Mouse (Mus musculus): ENCODE measurements around the gene Ppp2r3d. TPM values are rescaled to one million over a fixed set of nuclear protein-coding genes. Genes with fewer than 3 reads are reported as not detected.

Gene Ppp2r3d
- polyA plus RNA-seq, 1 experiment from 2014 or later, result 131 TPM

GRCm38 (mm10) chr9:124441681-124442532, 34.8 kb downstream of the Ppp2r3d start:
- Histone ChIP-seq H3K27me3 (ENCODE audit: control insufficient read depth, insufficient read depth, low read length) (no peaks in the 10 kb centered on the region), H3K9ac (ENCODE audit: low read length) (no peak overlapping the region), H3K36me3 (ENCODE audit: control insufficient read depth, insufficient read depth, low read length) (peaks cover 37% of the 10 kb centered on the region), H3K4me1 (ENCODE audit: control insufficient read depth in 2 of 2, insufficient read depth in 2 of 2, low read length in 2 of 2) (no peaks in the 10 kb centered on the region), H3K4me3 (ENCODE audit: control insufficient read depth in 1 of 2, insufficient read depth in 1 of 2, low read depth in 1 of 2, low read length in 2 of 2) (no peak overlapping the region), H3K27ac (replicated peaks in 1 of 2; ENCODE audit: control insufficient read depth in 1 of 2, insufficient read depth in 1 of 2, low read depth in 2 of 2, low read length in 2 of 2) (no peak overlapping the region), H3K4me2 (ENCODE audit: low read length) (no peak overlapping the region), H3K9me3 (ENCODE audit: control insufficient read depth, low read length) (peaks cover 33% of the 10 kb centered on the region)
- peak; percentile 25 for ATAC-seq (ENCODE audit: insufficient number of reproducible peaks, insufficient read depth, low FRiP score, low read depth)
- WGBS, result 98% methylated on average over 45 of the region's 45 CpGs

GRCm38 (mm10) chr9:124440724-124441045, 36.0 kb downstream of the Ppp2r3d start:
- Histone ChIP-seq H3K4me1 (ENCODE audit: control insufficient read depth in 2 of 2, insufficient read depth in 2 of 2, low read length in 2 of 2) (no peaks in the 10 kb centered on the region), H3K27me3 (ENCODE audit: control insufficient read depth, insufficient read depth, low read length) (no peaks in the 10 kb centered on the region), H3K27ac (replicated peaks in 1 of 2; ENCODE audit: control insufficient read depth in 1 of 2, insufficient read depth in 1 of 2, low read depth in 2 of 2, low read length in 2 of 2) (no peak overlapping the region), H3K4me3 (ENCODE audit: control insufficient read depth in 1 of 2, insufficient read depth in 1 of 2, low read depth in 1 of 2, low read length in 2 of 2) (peak overlapping the region in 1 of 2 experiments; percentile 5; a peak in 2 of 4 replicates), H3K36me3 (ENCODE audit: control insufficient read depth, insufficient read depth, low read length) (peaks cover 37% of the 10 kb centered on the region), H3K4me2 (ENCODE audit: low read length) (peak overlapping the region; percentile 8; the same call in 1 of the 2 replicates), H3K9me3 (ENCODE audit: control insufficient read depth, low read length) (peaks cover 33% of the 10 kb centered on the region), H3K9ac (ENCODE audit: low read length) (no peak overlapping the region)
- 76% methylated on average over 10 of the region's 14 CpGs for WGBS
- ATAC-seq (ENCODE audit: insufficient number of reproducible peaks, insufficient read depth, low FRiP score, low read depth), result no peak

GRCm38 (mm10) chr9:124439848-124440723, 36.6 kb downstream of the Ppp2r3d start:
- H3K27ac ChIP-seq (replicated peaks in 1 of 2; ENCODE audit: control insufficient read depth in 1 of 2, insufficient read depth in 1 of 2, low read depth in 2 of 2, low read length in 2 of 2), result no peak overlapping the region
- peaks cover 37% of the 10 kb centered on the region for H3K36me3 ChIP-seq (ENCODE audit: control insufficient read depth, insufficient read depth, low read length)
- peak; percentile 74 for ATAC-seq (ENCODE audit: insufficient number of reproducible peaks, insufficient read depth, low FRiP score, low read depth)
- peak overlapping the region; percentile 8; the same call in 1 of the 2 replicates for H3K4me2 ChIP-seq (ENCODE audit: low read length)
- no peak overlapping the region for H3K9ac ChIP-seq (ENCODE audit: low read length)
- no peaks in the 10 kb centered on the region for H3K4me1 ChIP-seq (ENCODE audit: control insufficient read depth in 2 of 2, insufficient read depth in 2 of 2, low read length in 2 of 2)
- H3K27me3 ChIP-seq (ENCODE audit: control insufficient read depth, insufficient read depth, low read length), result no peaks in the 10 kb centered on the region
- H3K9me3 ChIP-seq (ENCODE audit: control insufficient read depth, low read length), result peaks cover 33% of the 10 kb centered on the region
- peak overlapping the region in 1 of 2 experiments; percentile 5; a peak in 1 of 4 replicates for H3K4me3 ChIP-seq (ENCODE audit: control insufficient read depth in 1 of 2, insufficient read depth in 1 of 2, low read depth in 1 of 2, low read length in 2 of 2)
- 92% methylated on average over 29 of the region's 29 CpGs for WGBS

DNA sequence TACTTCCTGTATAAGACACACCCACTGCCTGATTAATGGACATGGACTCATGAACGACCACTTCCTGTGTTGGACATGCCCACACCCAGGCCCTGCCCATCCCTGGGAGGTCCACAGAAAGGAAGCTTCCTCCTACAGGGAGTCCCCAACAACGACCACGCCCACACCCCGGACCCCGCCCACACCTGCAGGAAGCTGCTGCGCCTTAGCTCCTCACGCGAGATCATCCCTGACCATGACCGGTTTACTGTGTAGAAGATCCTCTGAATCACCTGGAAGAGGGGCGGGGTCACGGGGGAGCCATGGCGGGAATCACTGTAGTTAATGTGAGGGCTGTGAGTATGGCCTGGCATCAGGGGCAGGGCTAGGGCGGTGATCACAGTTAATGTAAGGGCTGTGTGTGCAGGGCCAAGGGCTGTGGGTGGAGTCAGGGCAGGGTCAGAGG, 37.3 kb downstream of the Ppp2r3d start:
- Histone ChIP-seq H3K4me2 (ENCODE audit: low read length) (no peak overlapping the region), H3K9me3 (ENCODE audit: control insufficient read depth, low read length) (peaks cover 33% of the 10 kb centered on the region), H3K27me3 (ENCODE audit: control insufficient read depth, insufficient read depth, low read length) (no peaks in the 10 kb centered on the region), H3K36me3 (ENCODE audit: control insufficient read depth, insufficient read depth, low read length) (peaks cover 37% of the 10 kb centered on the region), H3K4me3 (ENCODE audit: control insufficient read depth in 1 of 2, insufficient read depth in 1 of 2, low read depth in 1 of 2, low read length in 2 of 2) (no peak overlapping the region), H3K27ac (replicated peaks in 1 of 2; ENCODE audit: control insufficient read depth in 1 of 2, insufficient read depth in 1 of 2, low read depth in 2 of 2, low read length in 2 of 2) (no peak overlapping the region), H3K4me1 (ENCODE audit: control insufficient read depth in 2 of 2, insufficient read depth in 2 of 2, low read length in 2 of 2) (no peaks in the 10 kb centered on the region), H3K9ac (ENCODE audit: low read length) (no peak overlapping the region)
- peak; percentile 51 for ATAC-seq (ENCODE audit: insufficient number of reproducible peaks, insufficient read depth, low FRiP score, low read depth)
- 94% methylated on average over 13 of the region's 13 CpGs for WGBS

GRCm38 (mm10) chr9:124438686-124439346, 37.9 kb downstream of the Ppp2r3d start:
- 0 out of 2 replicates have a peak, but pooled peaks have one; percentile 18 for ATAC-seq (ENCODE audit: insufficient number of reproducible peaks, insufficient read depth, low FRiP score, low read depth)
- Histone ChIP-seq H3K36me3 (ENCODE audit: control insufficient read depth, insufficient read depth, low read length) (peaks cover 37% of the 10 kb centered on the region), H3K4me3 (ENCODE audit: control insufficient read depth in 1 of 2, insufficient read depth in 1 of 2, low read depth in 1 of 2, low read length in 2 of 2) (no peak overlapping the region), H3K4me1 (ENCODE audit: control insufficient read depth in 2 of 2, insufficient read depth in 2 of 2, low read length in 2 of 2) (no peaks in the 10 kb centered on the region), H3K27me3 (ENCODE audit: control insufficient read depth, insufficient read depth, low read length) (no peaks in the 10 kb centered on the region), H3K4me2 (ENCODE audit: low read length) (no peak overlapping the region), H3K9ac (ENCODE audit: low read length) (no peak overlapping the region), H3K9me3 (ENCODE audit: control insufficient read depth, low read length) (peaks cover 33% of the 10 kb centered on the region), H3K27ac (replicated peaks in 1 of 2; ENCODE audit: control insufficient read depth in 1 of 2, insufficient read depth in 1 of 2, low read depth in 2 of 2, low read length in 2 of 2) (no peak overlapping the region)
- WGBS, result 96% methylated on average over 22 of the region's 22 CpGs

GRCm38 (mm10) chr9:124425411-124425885, 51.2 kb downstream of the Ppp2r3d start:
- H3K4me1 ChIP-seq (ENCODE audit: control insufficient read depth in 2 of 2, insufficient read depth in 2 of 2, low read length in 2 of 2), result no peaks in the 10 kb centered on the region
- under 1% methylated on average over 46 of the region's 47 CpGs for WGBS
- no peaks in the 10 kb centered on the region for H3K27me3 ChIP-seq (ENCODE audit: control insufficient read depth, insufficient read depth, low read length)
- H3K4me3 ChIP-seq (ENCODE audit: control insufficient read depth in 1 of 2, insufficient read depth in 1 of 2, low read depth in 1 of 2, low read length in 2 of 2), result peak overlapping the region; percentile 58 to 65
- H3K27ac ChIP-seq (replicated peaks in 1 of 2; ENCODE audit: control insufficient read depth in 1 of 2, insufficient read depth in 1 of 2, low read depth in 2 of 2, low read length in 2 of 2), result peak overlapping the region; percentile 92 to 97
- H3K4me2 ChIP-seq (ENCODE audit: low read length), result peak overlapping the region; percentile 76
- H3K36me3 ChIP-seq (ENCODE audit: control insufficient read depth, insufficient read depth, low read length), result no peaks in the 10 kb centered on the region
- peak; percentile 7 for ATAC-seq (ENCODE audit: insufficient number of reproducible peaks, insufficient read depth, low FRiP score, low read depth)
- peak overlapping the region; percentile 78 for H3K9ac ChIP-seq (ENCODE audit: low read length)
- no peaks in the 10 kb centered on the region for H3K9me3 ChIP-seq (ENCODE audit: control insufficient read depth, low read length)
